Mouse (Mus musculus): ENCODE measurements around the gene Hspa2. TPM values are rescaled to one million over a fixed set of nuclear protein-coding genes. Genes with fewer than 3 reads are reported as not detected.
"Not testable (repeated sequence)": the region's sequence is repeated elsewhere in the genome, so short reads cannot be mapped to it uniquely, and the experiment has no call there.

The Hspa2 gene
- polyA plus RNA-seq, 1 experiment from 2014 or later: 14.4 TPM

DNA sequence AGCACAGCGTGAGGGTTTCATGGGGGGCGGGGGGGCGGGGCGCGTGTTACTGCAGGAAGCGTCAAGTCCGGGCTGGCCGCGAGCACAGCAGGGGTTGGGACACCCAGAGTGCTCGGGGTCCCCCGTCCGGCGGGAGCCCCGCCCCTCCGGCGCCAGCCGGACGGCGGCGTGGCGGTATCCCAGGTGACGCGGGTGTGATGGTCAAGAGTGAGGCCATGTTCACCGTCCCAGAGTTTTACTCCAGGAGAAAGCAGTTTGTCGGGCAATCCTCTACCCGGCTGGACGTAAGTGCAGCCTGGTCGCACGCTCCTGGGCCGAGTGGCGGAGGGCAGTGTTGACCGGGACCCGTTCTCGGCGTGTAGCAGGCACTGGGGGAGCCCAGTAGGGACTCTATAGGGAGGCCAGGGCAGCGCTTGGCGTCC, 13.5 kb downstream of the Hspa2 start, which contains the start of gene Ppp1r36:
Ppp1r36 (plus strand) TSS at position 106 of the 422 bp plus-strand sequence.
- Histone ChIP-seq H3K27me3 (ENCODE audit: insufficient read depth, poor library complexity, severe bottlenecking) (0 out of 2 replicates have a peak, but pooled peaks cover 5% of the 10 kb centered on the region), H3K4me3 (peak within 1 kb of the TSS; percentile 59), H3K36me3 (no peaks in the 10 kb centered on the region), H3K9me3 (no peaks in the 10 kb centered on the region; the same call in 1 of the 2 replicates), H3K27ac (peak within 1 kb of the TSS; percentile 83), H3K4me1 (peaks cover 8% of the 10 kb centered on the region)
- DNase-seq (ENCODE audit: low spot score): peak; percentile 82
- 1% methylated on average over 37 of the region's 37 CpGs for WGBS

- no peak for DNase-seq (ENCODE audit: low spot score)
Observed at GRCm38 (mm10) chr12:76418346-76418745, 14.4 kb downstream of the Hspa2 start.

GRCm38 (mm10) chr12:76425256-76425655, 21.3 kb downstream of the Hspa2 start:
- Histone ChIP-seq H3K36me3 (no peaks in the 10 kb centered on the region), H3K27ac (no peak overlapping the region), H3K4me1 (peaks cover 9% of the 10 kb centered on the region), H3K27me3 (ENCODE audit: insufficient read depth, poor library complexity, severe bottlenecking) (no peaks in the 10 kb centered on the region), H3K4me3 (no peak overlapping the region), H3K9me3 (no peaks in the 10 kb centered on the region)
- DNase-seq (ENCODE audit: low spot score): no peak
- WGBS: 85% methylated on average over 3 of the region's 3 CpGs

More at GRCm38 (mm10) chr12:76418346-76418745, 14.4 kb downstream of the Hspa2 start:
- Histone ChIP-seq H3K4me3 (no peak overlapping the region), H3K27ac (no peak overlapping the region), H3K4me1 (peaks cover 8% of the 10 kb centered on the region), H3K9me3 (no peaks in the 10 kb centered on the region; the same call in 1 of the 2 replicates), H3K27me3 (ENCODE audit: insufficient read depth, poor library complexity, severe bottlenecking) (0 out of 2 replicates have a peak, but pooled peaks cover 5% of the 10 kb centered on the region), H3K36me3 (no peaks in the 10 kb centered on the region)
- WGBS: 89% methylated on average over 5 of the region's 5 CpGs

DNA sequence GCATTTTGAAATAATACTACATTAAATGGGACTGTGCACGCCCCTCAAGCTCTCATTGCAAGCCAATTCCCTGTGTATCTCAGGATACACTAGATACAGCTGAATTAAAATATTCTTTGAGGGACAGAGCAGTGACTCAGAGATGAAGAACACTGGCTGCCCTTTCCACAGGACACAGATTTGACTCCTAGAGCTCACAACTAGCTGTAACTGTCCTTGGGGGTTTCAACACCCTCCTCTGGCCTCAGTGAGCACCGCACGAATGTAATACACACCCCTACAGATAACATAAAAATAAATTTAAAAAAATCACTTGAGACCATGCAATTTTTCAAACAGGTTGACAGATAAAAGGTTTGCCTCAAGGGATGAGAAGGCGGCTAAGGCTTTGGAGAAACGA, 23.6 kb downstream of the Hspa2 start:
- no peaks in the 10 kb centered on the region for H3K36me3 ChIP-seq
- no peak for DNase-seq (ENCODE audit: low spot score)
- no peaks in the 10 kb centered on the region for H3K27me3 ChIP-seq (ENCODE audit: insufficient read depth, poor library complexity, severe bottlenecking)
- 60% methylated on average over 5 of the region's 5 CpGs for WGBS
- H3K9me3 ChIP-seq: no peaks in the 10 kb centered on the region
- H3K27ac ChIP-seq: no peak overlapping the region
- H3K4me1 ChIP-seq: peaks cover 13% of the 10 kb centered on the region
- no peak overlapping the region for H3K4me3 ChIP-seq

DNA sequence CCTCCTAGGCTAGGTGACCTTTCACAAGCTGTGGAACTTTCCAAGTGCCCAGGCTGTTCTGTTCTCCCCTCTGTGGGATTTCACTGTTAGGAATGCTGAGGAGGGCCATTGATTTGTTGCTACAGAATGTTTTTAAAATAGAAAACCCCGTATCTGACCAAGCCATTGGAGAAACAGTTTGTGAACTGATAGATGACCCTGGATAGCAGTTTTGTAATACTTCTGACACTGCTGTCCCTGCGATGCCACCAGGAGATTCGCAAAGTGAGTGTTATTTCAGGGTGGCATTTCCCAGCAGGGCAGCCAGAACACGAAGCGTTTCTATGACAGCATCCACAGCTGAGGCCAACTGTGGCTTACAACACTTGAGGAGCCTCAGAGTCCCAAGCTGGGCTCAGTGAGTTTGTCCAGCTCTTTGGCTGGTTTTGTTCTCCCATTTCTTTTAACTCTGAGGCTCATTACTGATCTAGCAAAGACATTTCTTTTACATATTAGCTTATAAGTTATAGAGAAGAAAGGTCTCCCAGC, 27.0 kb downstream of the Hspa2 start:
- DNase-seq (ENCODE audit: low spot score): no peak
- WGBS: 31% methylated on average over 5 of the region's 5 CpGs
- Histone ChIP-seq H3K27me3 (ENCODE audit: insufficient read depth, poor library complexity, severe bottlenecking) (peaks cover 6% of the 10 kb centered on the region), H3K4me3 (no peak overlapping the region), H3K36me3 (no peaks in the 10 kb centered on the region), H3K4me1 (peaks cover 34% of the 10 kb centered on the region), H3K27ac (no peak overlapping the region; the same call in 1 of the 2 replicates), H3K9me3 (no peaks in the 10 kb centered on the region)

- Histone ChIP-seq H3K4me1 (peaks cover 34% of the 10 kb centered on the region), H3K36me3 (no peaks in the 10 kb centered on the region), H3K9me3 (no peaks in the 10 kb centered on the region), H3K27me3 (ENCODE audit: insufficient read depth, poor library complexity, severe bottlenecking) (peaks cover 11% of the 10 kb centered on the region), H3K27ac (no peak overlapping the region), H3K4me3 (no peak overlapping the region)
- DNase-seq (ENCODE audit: low spot score): no peak
- WGBS: 82% methylated on average over 6 of the region's 6 CpGs
Observed at GRCm38 (mm10) chr12:76431431-76431830, 27.5 kb downstream of the Hspa2 start.

GRCm38 (mm10) chr12:76434111-76434510, 30.1 kb downstream of the Hspa2 start:
- no peak for DNase-seq (ENCODE audit: low spot score)
- Histone ChIP-seq H3K4me1 (peaks cover 25% of the 10 kb centered on the region), H3K36me3 (no peaks in the 10 kb centered on the region), H3K27me3 (ENCODE audit: insufficient read depth, poor library complexity, severe bottlenecking) (peaks cover 14% of the 10 kb centered on the region), H3K9me3 (no peaks in the 10 kb centered on the region), H3K27ac (peak overlapping the region; percentile 89), H3K4me3 (peak overlapping the region; percentile 60)
- WGBS: 24% methylated on average over 7 of the region's 7 CpGs

DNA sequence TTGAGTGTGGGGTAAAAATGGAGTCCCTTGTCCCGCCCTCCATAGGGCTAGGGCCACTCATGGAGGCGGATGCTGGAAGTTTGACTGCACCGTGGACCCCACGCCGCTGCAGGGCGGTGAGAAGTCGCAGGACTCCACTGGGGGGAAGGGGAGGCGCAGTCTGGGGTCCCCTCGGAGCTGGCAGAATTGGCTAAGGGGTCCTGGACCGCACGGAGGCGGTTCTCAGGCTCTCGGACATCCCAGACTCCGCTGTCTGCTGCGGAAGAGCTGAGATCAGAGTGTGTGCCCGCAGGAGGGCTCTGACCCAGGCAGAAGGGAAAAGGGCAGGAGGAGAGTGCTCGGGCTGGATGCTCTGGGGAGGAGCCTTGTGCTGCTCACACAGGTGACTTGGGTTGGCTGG, 31.1 kb downstream of the Hspa2 start:
- no peaks in the 10 kb centered on the region for H3K36me3 ChIP-seq
- H3K9me3 ChIP-seq: no peaks in the 10 kb centered on the region
- H3K27ac ChIP-seq: peak overlapping the region; percentile 89
- peak overlapping the region; percentile 60 for H3K4me3 ChIP-seq
- peaks cover 25% of the 10 kb centered on the region for H3K4me1 ChIP-seq
- 3% methylated on average over 17 of the region's 17 CpGs for WGBS
- H3K27me3 ChIP-seq (ENCODE audit: insufficient read depth, poor library complexity, severe bottlenecking): peaks cover 14% of the 10 kb centered on the region
- DNase-seq (ENCODE audit: low spot score): no peak

DNA sequence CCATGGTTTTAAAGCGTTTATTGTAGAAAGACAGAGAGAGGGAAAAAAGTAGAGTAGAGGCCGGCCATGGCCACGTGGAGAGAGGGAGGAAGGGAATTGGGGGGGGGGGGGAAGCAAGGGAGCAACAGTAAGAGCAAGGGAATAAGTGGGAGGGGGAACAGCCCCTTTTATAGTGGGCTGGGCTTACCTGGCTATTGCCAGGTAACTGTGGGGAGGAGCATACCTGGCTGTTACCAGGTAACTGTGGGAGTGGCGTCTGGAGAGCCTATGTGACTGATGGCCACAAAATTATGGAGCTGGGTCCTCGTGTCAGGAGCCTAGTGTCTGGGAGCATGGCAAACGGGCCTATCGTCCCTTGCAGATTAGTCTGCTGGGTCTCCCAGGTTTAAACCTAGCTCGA, 31.6 kb downstream of the Hspa2 start:
- peaks cover 25% of the 10 kb centered on the region for H3K4me1 ChIP-seq
- H3K27ac ChIP-seq: peak overlapping the region; percentile 89; the same call in 1 of the 2 replicates
- H3K9me3 ChIP-seq: no peaks in the 10 kb centered on the region
- no peak for DNase-seq (ENCODE audit: low spot score)
- WGBS: 35% methylated on average over 8 of the region's 8 CpGs
- no peaks in the 10 kb centered on the region for H3K36me3 ChIP-seq
- peaks cover 14% of the 10 kb centered on the region for H3K27me3 ChIP-seq (ENCODE audit: insufficient read depth, poor library complexity, severe bottlenecking)
- H3K4me3 ChIP-seq: peak overlapping the region; percentile 60

- H3K27me3 ChIP-seq (ENCODE audit: insufficient read depth, poor library complexity, severe bottlenecking); H3K27ac ChIP-seq; H3K36me3 ChIP-seq; H3K9me3 ChIP-seq; DNase-seq (ENCODE audit: low spot score); H3K4me3 ChIP-seq: not testable (repeated sequence)
- H3K4me1 ChIP-seq: peaks cover 17% of the 10 kb centered on the region
- WGBS: 72% methylated on average over 6 of the region's 6 CpGs
Observed at GRCm38 (mm10) chr12:76443488-76443887, 39.5 kb downstream of the Hspa2 start.

- 48% methylated on average over 10 of the region's 10 CpGs for WGBS
Observed at GRCm38 (mm10) chr12:76444359-76444772, 40.4 kb downstream of the Hspa2 start.

GRCm38 (mm10) chr12:76444862-76445261, 40.9 kb downstream of the Hspa2 start:
- H3K36me3 ChIP-seq: no peaks in the 10 kb centered on the region
- no peaks in the 10 kb centered on the region for H3K27me3 ChIP-seq (ENCODE audit: insufficient read depth, poor library complexity, severe bottlenecking)
- H3K27ac ChIP-seq: peak overlapping the region; percentile 4; the same call in 1 of the 2 replicates
- peaks cover 21% of the 10 kb centered on the region for H3K4me1 ChIP-seq
- H3K9me3 ChIP-seq: no peaks in the 10 kb centered on the region
- DNase-seq (ENCODE audit: low spot score): no peak
- peak overlapping the region; percentile 27; the same call in 1 of the 2 replicates for H3K4me3 ChIP-seq
- 80% methylated on average over 6 of the region's 6 CpGs for WGBS

More at GRCm38 (mm10) chr12:76444359-76444772, 40.4 kb downstream of the Hspa2 start:
- peak overlapping the region; percentile 4; the same call in 1 of the 2 replicates for H3K27ac ChIP-seq
- peak overlapping the region; percentile 27; the same call in 1 of the 2 replicates for H3K4me3 ChIP-seq
- no peaks in the 10 kb centered on the region for H3K9me3 ChIP-seq
- DNase-seq (ENCODE audit: low spot score): no peak
- H3K36me3 ChIP-seq: no peaks in the 10 kb centered on the region
- H3K27me3 ChIP-seq (ENCODE audit: insufficient read depth, poor library complexity, severe bottlenecking): no peaks in the 10 kb centered on the region
- peaks cover 21% of the 10 kb centered on the region for H3K4me1 ChIP-seq

DNA sequence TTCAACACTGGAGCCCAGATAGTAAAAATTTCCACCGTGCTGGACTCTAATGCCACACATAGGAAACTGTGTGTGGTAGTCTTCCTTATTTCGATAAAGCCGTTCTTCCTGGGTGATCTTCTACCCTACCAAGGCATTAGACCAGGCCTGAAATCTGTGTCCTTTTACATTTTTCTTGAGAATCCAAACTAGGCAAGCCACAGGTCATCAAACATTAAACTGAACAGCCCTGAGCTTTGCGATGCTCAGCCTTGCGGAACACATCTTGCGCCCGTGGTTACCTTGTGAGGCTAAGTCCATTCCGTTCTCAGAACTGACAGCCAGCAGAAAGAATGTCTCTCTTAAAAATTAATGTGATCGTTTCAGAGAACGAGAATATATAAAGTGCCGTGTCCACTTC, 42.2 kb downstream of the Hspa2 start:
- no peak overlapping the region for H3K27ac ChIP-seq
- no peak for DNase-seq (ENCODE audit: low spot score)
- 92% methylated on average over 11 of the region's 11 CpGs for WGBS
- H3K4me1 ChIP-seq: peaks cover 21% of the 10 kb centered on the region
- H3K9me3 ChIP-seq: no peaks in the 10 kb centered on the region
- no peaks in the 10 kb centered on the region for H3K27me3 ChIP-seq (ENCODE audit: insufficient read depth, poor library complexity, severe bottlenecking)
- no peaks in the 10 kb centered on the region for H3K36me3 ChIP-seq
- H3K4me3 ChIP-seq: no peak overlapping the region

All from heart, embryonic 10.5 days (tissue).